Comparison of ENCODE assay signal across 11 mouse cellular contexts in genomic region chr11:76809450-76809849, GRCm38 (mm10). TPM values are rescaled to one million over a fixed set of nuclear protein-coding genes. Genes with fewer than 3 reads are reported as not detected.
DNase-seq lines count a peak whose midpoint lies in the region; ATAC-seq and TF ChIP-seq lines count a peak whose summit lies in the region.
"Had no signal": no experiment of that assay in that cellular context is flagged by ENCODE, and none has a peak within 500 bp of the region (broad histone marks: within the 10 kb centered on the region; RNA-seq: fewer than 3 reads in every experiment).

No protein-coding gene starts in this region.

- WGBS in forebrain, embryonic 15.5 days = 50% methylated on average over 3 of the region's 3 CpGs
- 65% methylated on average over 3 of the region's 3 CpGs for WGBS in forebrain, embryonic 10.5 days
- 49% methylated on average over 3 of the region's 3 CpGs for WGBS in lung, embryonic 14.5 days
- WGBS in heart, embryonic 15.5 days = 33% methylated on average over 3 of the region's 3 CpGs
- WGBS in kidney, embryonic 14.5 days = 51% methylated on average over 3 of the region's 3 CpGs

- TF ChIP-seq CTCF in lung, embryonic 14.5 days (IDR thresholded peaks at IDR 0.05; ENCODE audit: low read depth) = no peak

- H3K36me3 ChIP-seq in forebrain, embryonic 15.5 days = peaks cover 26% of the 10 kb centered on the region; the same call in 1 of the 2 replicates
- peaks cover 58% of the 10 kb centered on the region for H3K36me3 ChIP-seq in forebrain, embryonic 10.5 days (replicated peaks)
- peaks cover 56% of the 10 kb centered on the region for H3K36me3 ChIP-seq in lung, embryonic 14.5 days (ENCODE audit: insufficient read depth)
- H3K36me3 ChIP-seq in heart, embryonic 15.5 days = peaks cover 52% of the 10 kb centered on the region
- H3K36me3 ChIP-seq in kidney, embryonic 14.5 days (ENCODE audit: control insufficient read depth, insufficient read depth, low read length) = peaks cover 48% of the 10 kb centered on the region

- no peak overlapping the region for H3K4me3 ChIP-seq in forebrain, embryonic 15.5 days
- H3K4me3 ChIP-seq in forebrain, embryonic 10.5 days = no peak overlapping the region
- no peak overlapping the region for H3K4me3 ChIP-seq in lung, embryonic 14.5 days (ENCODE audit: low read depth, low read length)
- no peak overlapping the region for H3K4me3 ChIP-seq in heart, embryonic 15.5 days
- no peak overlapping the region for H3K4me3 ChIP-seq in kidney, embryonic 14.5 days (ENCODE audit: low read length)
- H3K4me3 ChIP-seq: limb, embryonic 12.5 days had no signal

- H3K4me1 ChIP-seq in forebrain, embryonic 15.5 days = peaks cover 2% of the 10 kb centered on the region; the same call in 1 of the 2 replicates
- no peaks in the 10 kb centered on the region for H3K4me1 ChIP-seq in forebrain, embryonic 10.5 days
- no peaks in the 10 kb centered on the region for H3K4me1 ChIP-seq in lung, embryonic 14.5 days (ENCODE audit: insufficient read depth)
- H3K4me1 ChIP-seq in heart, embryonic 15.5 days (replicated peaks) = peaks cover 15% of the 10 kb centered on the region
- H3K4me1 ChIP-seq in kidney, embryonic 14.5 days (ENCODE audit: control insufficient read depth, insufficient read depth, low read length) = 0 out of 2 replicates have a peak, but pooled peaks cover 3% of the 10 kb centered on the region

- H3K27me3 ChIP-seq in forebrain, embryonic 15.5 days = no peaks in the 10 kb centered on the region
- no peaks in the 10 kb centered on the region for H3K27me3 ChIP-seq in forebrain, embryonic 10.5 days (ENCODE audit: poor library complexity, severe bottlenecking)
- no peaks in the 10 kb centered on the region for H3K27me3 ChIP-seq in lung, embryonic 14.5 days (ENCODE audit: insufficient read depth, low read length)
- H3K27me3 ChIP-seq in heart, embryonic 15.5 days = no peaks in the 10 kb centered on the region
- H3K27me3 ChIP-seq in kidney, embryonic 14.5 days (ENCODE audit: control insufficient read depth, insufficient read depth, low read length) = no peaks in the 10 kb centered on the region
- H3K27me3 ChIP-seq: limb, embryonic 12.5 days; Patski had no signal

- no peak overlapping the region for H3K9ac ChIP-seq in forebrain, embryonic 15.5 days (replicated peaks)
- H3K9ac ChIP-seq in lung, embryonic 14.5 days = no peak overlapping the region
- H3K9ac ChIP-seq in heart, embryonic 15.5 days = no peak overlapping the region
- no peak overlapping the region for H3K9ac ChIP-seq in kidney, embryonic 14.5 days (ENCODE audit: low read depth, low read length)
- H3K9ac ChIP-seq: limb, embryonic 12.5 days had no signal

- no peaks in the 10 kb centered on the region for H3K9me3 ChIP-seq in forebrain, embryonic 15.5 days
- no peaks in the 10 kb centered on the region for H3K9me3 ChIP-seq in forebrain, embryonic 10.5 days
- no peaks in the 10 kb centered on the region for H3K9me3 ChIP-seq in lung, embryonic 14.5 days (ENCODE audit: low read depth, low read length)
- no peaks in the 10 kb centered on the region for H3K9me3 ChIP-seq in heart, embryonic 15.5 days (replicated peaks)
- H3K9me3 ChIP-seq in kidney, embryonic 14.5 days (ENCODE audit: control insufficient read depth, low read length) = no peaks in the 10 kb centered on the region
- H3K9me3 ChIP-seq: limb, embryonic 12.5 days had no signal

- H3K4me2 ChIP-seq in forebrain, embryonic 15.5 days (replicated peaks) = no peak overlapping the region
- no peak overlapping the region for H3K4me2 ChIP-seq in lung, embryonic 14.5 days
- H3K4me2 ChIP-seq in heart, embryonic 15.5 days = no peak overlapping the region
- H3K4me2 ChIP-seq in kidney, embryonic 14.5 days (replicated peaks; ENCODE audit: low read depth, low read length) = no peak overlapping the region
- H3K4me2 ChIP-seq: limb, embryonic 12.5 days had no signal

- no peak for ATAC-seq in forebrain, embryonic 15.5 days (replicated peaks)
- ATAC-seq in lung, embryonic 14.5 days (ENCODE audit: insufficient read depth) = no peak
- ATAC-seq in heart, embryonic 15.5 days (replicated peaks; ENCODE audit: insufficient number of reproducible peaks, insufficient read depth, low FRiP score, low read depth) = no peak; the same call in 1 of the 2 replicates
- ATAC-seq in kidney, embryonic 14.5 days (ENCODE audit: low FRiP score, low TSS enrichment) = no peak
- ATAC-seq: Patski had no signal

- no peak for DNase-seq in forebrain, embryonic 10.5 days (ENCODE audit: extremely low spot score, low spot score)
- DNase-seq in lung, embryonic 14.5 days = peak; percentile 56
- DNase-seq in lung, adult 18-20 months = no peak
- DNase-seq in lung, postnatal 14 days = peak; percentile 7
- no peak for DNase-seq in adrenal gland, adult 8-10 months
- DNase-seq: kidney, adult 8-10 months had no signal

- H3K27ac ChIP-seq in forebrain, embryonic 15.5 days (replicated peaks) = peak overlapping the region; percentile 54
- H3K27ac ChIP-seq in forebrain, embryonic 10.5 days = no peak overlapping the region
- no peak overlapping the region for H3K27ac ChIP-seq in lung, embryonic 14.5 days (ENCODE audit: low read depth)
- peak overlapping the region; percentile 65 for H3K27ac ChIP-seq in heart, embryonic 15.5 days
- no peak overlapping the region for H3K27ac ChIP-seq in kidney, embryonic 14.5 days (ENCODE audit: low read depth, low read length)
- H3K27ac ChIP-seq: limb, embryonic 12.5 days had no signal

RNA-seq across cellular contexts. Expression of gene Cpd, which starts 37.4 kb away (rescaled TPM):
- 5.4 and 7.0 TPM in 2 replicates for polyA plus RNA-seq in forebrain, embryonic 15.5 days (2015; fragmentation: Nextera tagmentation; extraction: Ambion mirVana)
- 8.2 and 9.0 TPM in 2 replicates for polyA plus RNA-seq in forebrain, embryonic 10.5 days (2016; fragmentation: Nextera tagmentation; extraction: Ambion mirVana)
- 33.4 and 37.6 TPM in 2 replicates for polyA plus RNA-seq in lung, embryonic 14.5 days (2014; fragmentation: Nextera tagmentation; extraction: Ambion mirVana)
- polyA plus RNA-seq in heart, embryonic 15.5 days (2015; fragmentation: Nextera tagmentation; extraction: Ambion mirVana) = 8.9 and 10.6 TPM in 2 replicates
- polyA plus RNA-seq in kidney, embryonic 14.5 days (2014; fragmentation: Nextera tagmentation; extraction: Ambion mirVana) = 22.1 and 35.0 TPM in 2 replicates
- 10 to 100 TPM; 35.5 to 54.1 (median 45.7) TPM for total RNA-seq in adrenal gland, adult 8-10 months (2022)

RNA-seq across cellular contexts. Expression of gene Gosr1, which starts 46.1 kb away (rescaled TPM):
- 27.1 and 27.4 TPM in 2 replicates for polyA plus RNA-seq in forebrain, embryonic 15.5 days (2015; fragmentation: Nextera tagmentation; extraction: Ambion mirVana)
- 23.2 and 24.3 TPM in 2 replicates for polyA plus RNA-seq in forebrain, embryonic 10.5 days (2016; fragmentation: Nextera tagmentation; extraction: Ambion mirVana)
- polyA plus RNA-seq in lung, embryonic 14.5 days (2014; fragmentation: Nextera tagmentation; extraction: Ambion mirVana) = 35.3 and 38.7 TPM in 2 replicates
- polyA plus RNA-seq in heart, embryonic 15.5 days (2015; fragmentation: Nextera tagmentation; extraction: Ambion mirVana) = 14.9 and 19.6 TPM in 2 replicates
- polyA plus RNA-seq in kidney, embryonic 14.5 days (2014; fragmentation: Nextera tagmentation; extraction: Ambion mirVana) = 24.1 and 37.3 TPM in 2 replicates
- 10 to 100 TPM; 57.9 to 78.0 (median 74.5) TPM for total RNA-seq in adrenal gland, adult 8-10 months (2022)

Comparison
In these comparisons a context has a peak if more than half of its experiments do, and no peak if none do; other contexts are left out.
1. H3K27ac ChIP-seq: peak in forebrain, embryonic 15.5 days (single experiment) and heart, embryonic 15.5 days (single experiment); none in forebrain, embryonic 10.5 days (single experiment), lung, embryonic 14.5 days (single experiment) and kidney, embryonic 14.5 days (single experiment).
2. DNase-seq: peak in lung, embryonic 14.5 days (single experiment) and lung, postnatal 14 days (single experiment); none in forebrain, embryonic 10.5 days (single experiment), lung, adult 18-20 months (0 of 2) and adrenal gland, adult 8-10 months (single experiment).